Mouse (Mus musculus) ES-Bruce4 (cell line): ENCODE measurements around the gene Ccdc113. TPM values are rescaled to one million over a fixed set of nuclear protein-coding genes. Genes with fewer than 3 reads are reported as not detected.
A peak's percentile ranks its signal among the peaks of the same experiment; 100 is the strongest.
"Not testable (repeated sequence)": the region's sequence is repeated elsewhere in the genome, so short reads cannot be mapped to it uniquely, and the experiment has no call there.

Experiments used
- H3K27ac ChIP-seq: 2 replicates; pipeline ENCODE4 v1.5.1; 2012; ENCODE audit warnings: low read length, inconsistent platforms; ENCODE audit not compliant: insufficient read depth
- H3K27me3 ChIP-seq: 2 replicates; pipeline ENCODE4 v1.6.1; 2012; ENCODE audit warnings: mild to moderate bottlenecking, low read length, inconsistent platforms; ENCODE audit not compliant: control insufficient read depth, poor library complexity, insufficient read depth, severe bottlenecking
- H3K36me3 ChIP-seq: 2 replicates; pipeline ENCODE4 v1.6.1; 2012; ENCODE audit warnings: inconsistent platforms, mild to moderate bottlenecking, low read length, moderate library complexity; ENCODE audit not compliant: control insufficient read depth, poor library complexity, insufficient read depth, severe bottlenecking
- H3K4me1 ChIP-seq: one replicate; pipeline ENCODE4 v1.8.1; 2011; ENCODE audit warnings: low read length; ENCODE audit not compliant: control insufficient read depth, insufficient read depth
- H3K4me3 ChIP-seq: 2 replicates; pipeline ENCODE4 v1.5.1; 2011; ENCODE audit warnings: low read depth, mild to moderate bottlenecking, low read length
- H3K9ac ChIP-seq: 2 replicates; pipeline ENCODE4 v1.6.1; 2012; ENCODE audit warnings: low read depth, mild to moderate bottlenecking, inconsistent platforms; ENCODE audit not compliant: poor library complexity, severe bottlenecking
- H3K9me3 ChIP-seq: replicated peaks from 2 replicates; pipeline ENCODE4 v1.6.1; 2012; ENCODE audit warnings: mild to moderate bottlenecking, low read length, inconsistent platforms; ENCODE audit not compliant: control insufficient read depth, poor library complexity, insufficient read depth, severe bottlenecking
- CTCF ChIP-seq: IDR thresholded peaks from one replicate; pipeline ENCODE4 v1.8.1; 2011; ENCODE audit warnings: low read depth, low read length
- EP300 ChIP-seq: IDR thresholded peaks from 2 replicates; pipeline ENCODE4 v1.6.1; 2011; ENCODE audit warnings: low read depth, low read length; ENCODE audit not compliant: insufficient read depth
- POLR2A ChIP-seq: IDR thresholded peaks from one replicate; pipeline ENCODE4 v1.8.1; 2011; ENCODE audit warnings: low read length; ENCODE audit not compliant: insufficient read depth
- polyA plus RNA-seq: library from polyadenylated mRNA; stranded (reverse); fragments of >200 nt; gene quantifications from 2 replicates; pipeline ENCODE4 v1.2.4, GENCODE M21; 2011; ENCODE audit warnings: low read depth; ENCODE audit not compliant: missing spikeins, insufficient read depth, insufficient read length

Ccdc113 gene
- polyA plus RNA-seq, 1 experiment: 1.9 TPM

DNA sequence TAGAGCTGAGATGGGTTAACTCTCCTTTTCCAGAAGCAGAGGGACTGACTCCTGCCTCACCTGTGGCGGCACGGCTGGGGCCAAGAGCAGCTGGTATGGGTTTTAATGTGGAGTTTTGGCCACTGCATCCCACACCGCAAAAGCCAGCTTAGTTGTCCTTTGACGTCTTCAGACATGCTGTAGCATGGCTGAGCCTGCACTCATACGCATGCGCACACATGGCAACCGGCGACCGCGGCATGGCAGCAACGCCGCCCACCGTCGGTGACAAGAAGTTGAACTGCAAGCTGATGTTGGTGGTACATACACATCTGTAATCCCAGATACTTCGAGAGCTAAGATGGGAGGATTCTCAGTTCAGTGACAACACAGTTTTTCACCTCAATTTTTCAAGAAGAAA is 67.4 kb downstream of the Ccdc113 start:
- no peaks in the 10 kb centered on the region for H3K9me3 ChIP-seq
- H3K27me3 ChIP-seq: no peaks in the 10 kb centered on the region
- peak overlapping the region; percentile 16; the same call in 1 of the 2 replicates for H3K9ac ChIP-seq
- TF ChIP-seq CTCF (peak; percentile 26), EP300 (no peak)
- H3K4me3 ChIP-seq: 0 out of 2 replicates have a peak overlapping the region, but pooled peaks have one; percentile 5
- H3K27ac ChIP-seq: no peak overlapping the region
- peaks cover 3% of the 10 kb centered on the region for H3K4me1 ChIP-seq
- no peaks in the 10 kb centered on the region for H3K36me3 ChIP-seq

DNA sequence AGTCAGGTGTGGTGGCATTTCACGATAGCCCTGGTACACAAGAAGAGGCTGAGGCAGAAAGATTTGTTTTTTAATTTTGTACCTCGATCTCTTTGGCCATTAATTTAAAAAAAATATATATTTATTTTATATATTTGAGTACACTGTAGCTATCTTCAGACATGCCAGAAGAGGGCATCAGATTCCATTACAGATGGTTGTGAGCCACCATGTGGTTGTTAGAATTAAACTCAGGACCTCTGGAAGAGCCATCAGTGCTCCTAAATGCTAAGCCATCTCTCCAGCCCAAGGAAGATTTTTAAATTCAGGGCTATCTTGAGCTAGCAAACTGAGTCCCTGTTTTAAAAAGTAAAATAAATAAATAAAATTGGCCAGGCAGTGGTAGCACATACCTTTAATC is 68.3 kb downstream of the Ccdc113 start:
- Histone ChIP-seq H3K27ac (no peak overlapping the region), H3K4me1 (no peaks in the 10 kb centered on the region), H3K27me3 (no peaks in the 10 kb centered on the region; the same call in 1 of the 2 replicates), H3K9ac (no peak overlapping the region), H3K9me3 (no peaks in the 10 kb centered on the region), H3K4me3 (no peak overlapping the region), H3K36me3 (no peaks in the 10 kb centered on the region)
- TF ChIP-seq EP300 (no peak), CTCF (no peak), POLR2A (no peak)

DNA sequence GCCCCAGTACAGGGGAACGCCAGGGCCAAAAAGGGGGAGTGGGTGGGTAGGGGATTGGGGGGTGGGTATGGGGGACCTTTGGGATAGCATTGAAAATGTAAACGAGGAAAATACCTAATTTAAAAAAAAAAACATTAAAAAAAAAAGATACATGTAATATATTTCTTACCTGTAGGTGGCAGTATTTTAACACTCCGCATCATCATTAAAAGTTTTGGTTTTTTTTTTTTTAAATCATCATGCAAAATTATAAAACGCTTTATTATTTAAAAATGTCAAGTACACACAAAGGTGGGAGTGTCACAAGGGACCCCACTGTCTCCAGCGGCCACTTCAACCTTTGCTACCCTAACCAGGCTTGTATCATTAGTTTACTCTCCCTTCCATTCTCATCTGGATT is 72.6 kb downstream of the Ccdc113 start:
- H3K9me3 ChIP-seq, H3K36me3 ChIP-seq: not testable (repeated sequence)

DNA sequence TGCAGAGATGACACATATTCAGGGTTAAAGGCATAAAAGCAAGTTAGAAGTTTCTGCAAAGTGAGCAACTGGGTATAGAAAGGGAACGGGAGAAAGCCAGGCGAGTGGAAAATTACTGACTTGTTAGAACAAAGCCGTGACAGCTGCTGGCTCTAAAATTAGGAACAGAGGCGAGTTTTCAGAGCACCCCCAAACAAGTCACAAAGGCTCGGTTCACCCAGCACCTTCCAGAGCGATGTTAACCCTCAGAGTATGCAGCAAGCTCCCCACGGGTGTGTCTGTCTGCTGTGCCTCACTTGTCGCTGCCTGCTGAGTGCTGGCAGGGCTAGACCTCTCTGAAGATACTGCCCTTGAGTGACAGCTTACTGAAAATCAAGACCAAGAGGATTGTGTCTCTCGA is 73.3 kb downstream of the Ccdc113 start:
- Histone ChIP-seq H3K27me3 (no peaks in the 10 kb centered on the region; the same call in 1 of the 2 replicates), H3K4me3 (no peak overlapping the region), H3K27ac (no peak overlapping the region), H3K9me3 (no peaks in the 10 kb centered on the region), H3K9ac (no peak overlapping the region), H3K36me3 (no peaks in the 10 kb centered on the region), H3K4me1 (peaks cover 2% of the 10 kb centered on the region)
- TF ChIP-seq POLR2A: no peak
- no peak for TF ChIP-seq EP300
- TF ChIP-seq CTCF: no peak

More for the DNA sequence above, 72.6 kb downstream of the Ccdc113 start:
- not testable (repeated sequence) for H3K27ac ChIP-seq, H3K27me3 ChIP-seq, H3K4me1 ChIP-seq, H3K4me3 ChIP-seq, H3K9ac ChIP-seq

Other genes with a start within 250 kb of the Ccdc113 start
- 0.19 and 0.24 TPM in 2 replicates for gene Cngb1, start 227.5 kb upstream of the Ccdc113 start, polyA plus RNA-seq
- gene Tepp, start 223.5 kb upstream of the Ccdc113 start, polyA plus RNA-seq: not detected in 2 replicates
- 2.8 and 2.9 TPM in 2 replicates for gene Zfp319, start 202.1 kb upstream of the Ccdc113 start, polyA plus RNA-seq
- gene Usb1, start 201.8 kb upstream of the Ccdc113 start, polyA plus RNA-seq: 35.5 and 36.3 TPM in 2 replicates
- gene Mmp15, start 181.8 kb upstream of the Ccdc113 start, polyA plus RNA-seq: 8.0 and 11.0 TPM in 2 replicates
- gene Cfap20, start 99.2 kb upstream of the Ccdc113 start, polyA plus RNA-seq: 122 and 132 TPM in 2 replicates
- 210 and 236 TPM in 2 replicates for gene Csnk2a2, start 44.0 kb upstream of the Ccdc113 start, polyA plus RNA-seq
- not detected in 2 replicates for gene Prss54, start 42.3 kb downstream of the Ccdc113 start, polyA plus RNA-seq
- gene Gins3, start 99.4 kb downstream of the Ccdc113 start, polyA plus RNA-seq: 10.2 and 10.7 TPM in 2 replicates
- gene Ndrg4, start 142.9 kb downstream of the Ccdc113 start, polyA plus RNA-seq: 8.8 and 13.3 TPM in 2 replicates
- 68.0 and 70.4 TPM in 2 replicates for gene Setd6, start 181.8 kb downstream of the Ccdc113 start, polyA plus RNA-seq